8 mouse cellular contexts compared by ENCODE assay signal in the genomic region with DNA sequence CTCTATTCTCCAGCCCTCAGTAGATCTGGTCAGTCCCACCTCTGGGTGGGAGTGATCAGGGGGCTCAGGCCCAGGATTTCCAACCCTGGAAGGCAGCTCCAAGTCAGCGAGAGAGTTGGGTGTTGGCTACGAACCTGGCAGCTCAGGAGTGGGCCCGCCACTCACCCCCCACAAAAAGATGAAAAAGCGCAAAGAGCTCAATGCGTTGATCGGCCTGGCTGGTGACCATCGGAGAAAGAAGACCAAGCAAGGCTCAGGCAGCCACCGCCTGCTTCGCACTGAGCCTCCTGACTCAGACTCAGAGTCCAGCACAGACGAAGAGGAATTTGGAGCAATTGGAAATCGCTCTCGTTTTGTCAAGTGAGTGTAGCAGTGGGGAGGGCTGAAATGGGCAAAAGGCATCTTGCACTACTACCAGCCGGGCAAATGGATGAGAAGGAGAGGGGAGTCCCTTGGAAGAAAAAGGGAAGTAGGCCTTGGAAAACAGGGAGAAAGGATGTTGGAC. TPM values are rescaled to one million over a fixed set of nuclear protein-coding genes. Genes with fewer than 3 reads are reported as not detected.
A peak's percentile ranks its signal among the peaks of the same experiment; 100 is the strongest.
DNase-seq lines count a peak whose midpoint lies in the region; ATAC-seq and TF ChIP-seq lines count a peak whose summit lies in the region.

No protein-coding gene starts in this region.

- WGBS in forebrain, embryonic 16.5 days, result 39% methylated on average over 13 of the region's 13 CpGs
- WGBS in stomach, postnatal 0 days, result 36% methylated on average over 13 of the region's 13 CpGs

- H3K27ac ChIP-seq in forebrain, embryonic 16.5 days (ENCODE audit: low read length), result no peak overlapping the region
- no peak overlapping the region for H3K27ac ChIP-seq in stomach, postnatal 0 days (replicated peaks)

- DNase-seq in kidney, adult 18-20 months, result peak; percentile 15
- DNase-seq in kidney, postnatal 14 days, result no peak
- peak; percentile 13 for DNase-seq in Muller cell, postnatal 12 days (ENCODE audit: inconsistent ontology term)
- peak; percentile 14 for DNase-seq in liver
- DNase-seq in stomach, postnatal 0 days (ENCODE audit: low spot score), result peak; percentile 18

- no peak for ATAC-seq in forebrain, embryonic 16.5 days
- ATAC-seq in stomach, postnatal 0 days (ENCODE audit: low FRiP score, low TSS enrichment), result no peak
- no peak for ATAC-seq in megakaryocyte progenitor cell, adult 5-6 weeks (replicated peaks; ENCODE audit: poor library complexity)
- ATAC-seq in megakaryocyte-erythroid progenitor cell, adult 5-6 weeks (replicated peaks; ENCODE audit: low FRiP score, low TSS enrichment, poor library complexity, severe bottlenecking), result no peak

- peak overlapping the region; percentile 89 for H3K9ac ChIP-seq in forebrain, embryonic 16.5 days (replicated peaks; ENCODE audit: low read depth, low read length)
- peak overlapping the region; percentile 87 for H3K9ac ChIP-seq in stomach, postnatal 0 days (ENCODE audit: low read length)

- H3K27me3 ChIP-seq in forebrain, embryonic 16.5 days (replicated peaks; ENCODE audit: control insufficient read depth, insufficient read depth, low read length), result 0 out of 2 replicates have a peak, but pooled peaks cover 2% of the 10 kb centered on the region
- H3K27me3 ChIP-seq in stomach, postnatal 0 days (ENCODE audit: control insufficient read depth, insufficient read depth, low read length), result no peaks in the 10 kb centered on the region

- H3K4me3 ChIP-seq in forebrain, embryonic 16.5 days (replicated peaks; ENCODE audit: low read length), result peak overlapping the region; percentile 83
- peak overlapping the region; percentile 69 for H3K4me3 ChIP-seq in stomach, postnatal 0 days (ENCODE audit: low read depth, low read length)

- H3K4me2 ChIP-seq in forebrain, embryonic 16.5 days (ENCODE audit: low read length), result peak overlapping the region; percentile 91
- peak overlapping the region; percentile 81 for H3K4me2 ChIP-seq in stomach, postnatal 0 days (replicated peaks; ENCODE audit: low read depth)

- H3K9me3 ChIP-seq in forebrain, embryonic 16.5 days (ENCODE audit: control insufficient read depth, low read length), result no peaks in the 10 kb centered on the region
- no peaks in the 10 kb centered on the region for H3K9me3 ChIP-seq in stomach, postnatal 0 days (ENCODE audit: control insufficient read depth, low read length)

- TF ChIP-seq EP300 in stomach, postnatal 0 days (optimal IDR thresholded peaks at IDR 0.05), result no peak

- TF ChIP-seq CTCF in stomach, postnatal 0 days (IDR thresholded peaks at IDR 0.05; ENCODE audit: low read depth), result no peak

- peaks cover 10% of the 10 kb centered on the region; the same call in 1 of the 2 replicates for H3K36me3 ChIP-seq in forebrain, embryonic 16.5 days (ENCODE audit: control insufficient read depth, insufficient read depth)
- no peaks in the 10 kb centered on the region; the same call in 1 of the 2 replicates for H3K36me3 ChIP-seq in stomach, postnatal 0 days (ENCODE audit: control insufficient read depth, insufficient read depth, low read length)

- H3K4me1 ChIP-seq in forebrain, embryonic 16.5 days (replicated peaks; ENCODE audit: control insufficient read depth, insufficient read depth, low read length), result peaks cover 16% of the 10 kb centered on the region
- H3K4me1 ChIP-seq in stomach, postnatal 0 days (replicated peaks; ENCODE audit: control insufficient read depth, insufficient read depth), result peaks cover 5% of the 10 kb centered on the region

RNA-seq across cellular contexts. Expression of gene Efcab14, which starts 1.0 kb away (rescaled TPM):
- 18.1 and 20.7 TPM in 2 replicates for polyA plus RNA-seq in forebrain, embryonic 16.5 days (2015; fragmentation: Nextera tagmentation; extraction: Ambion mirVana)
- polyA plus RNA-seq in stomach, postnatal 0 days (2015; fragmentation: Nextera tagmentation; extraction: Ambion mirVana), result 16.3 and 17.0 TPM in 2 replicates
- total RNA-seq in megakaryocyte progenitor cell, adult 5-6 weeks (2015), result 59.8 and 64.1 TPM in 2 replicates
- 19.9 and 32.8 TPM in 2 replicates for total RNA-seq in megakaryocyte progenitor cell, adult 5-6 weeks (2017)
- total RNA-seq in megakaryocyte-erythroid progenitor cell, adult 5-6 weeks (2014; fragmentation: Nextera tagmentation), result 39.7 and 45.7 TPM in 2 replicates
- total RNA-seq in megakaryocyte-erythroid progenitor cell, adult 5-6 weeks (2017), result 34.2 and 41.0 TPM in 2 replicates

RNA-seq across cellular contexts. Expression of gene Tex38, which starts 42.3 kb away (rescaled TPM):
- polyA plus RNA-seq in forebrain, embryonic 16.5 days (2015; fragmentation: Nextera tagmentation; extraction: Ambion mirVana), result 0.28 TPM in 1 of 2 replicates, not detected in the other
- polyA plus RNA-seq in stomach, postnatal 0 days (2015; fragmentation: Nextera tagmentation; extraction: Ambion mirVana), result 0.21 TPM in 2 replicates
- total RNA-seq in megakaryocyte progenitor cell, adult 5-6 weeks (2015), result not detected in 2 replicates
- total RNA-seq in megakaryocyte progenitor cell, adult 5-6 weeks (2017), result not detected in 2 replicates
- not detected in 2 replicates for total RNA-seq in megakaryocyte-erythroid progenitor cell, adult 5-6 weeks (2014; fragmentation: Nextera tagmentation)
- not detected in 2 replicates for total RNA-seq in megakaryocyte-erythroid progenitor cell, adult 5-6 weeks (2017)

RNA-seq across cellular contexts. Expression of gene Atpaf1, which starts 46.1 kb away (rescaled TPM):
- 35.1 and 36.8 TPM in 2 replicates for polyA plus RNA-seq in forebrain, embryonic 16.5 days (2015; fragmentation: Nextera tagmentation; extraction: Ambion mirVana)
- 30.4 and 30.6 TPM in 2 replicates for polyA plus RNA-seq in stomach, postnatal 0 days (2015; fragmentation: Nextera tagmentation; extraction: Ambion mirVana)
- total RNA-seq in megakaryocyte progenitor cell, adult 5-6 weeks (2015), result 32.1 and 33.7 TPM in 2 replicates
- 11.5 and 21.2 TPM in 2 replicates for total RNA-seq in megakaryocyte progenitor cell, adult 5-6 weeks (2017)
- total RNA-seq in megakaryocyte-erythroid progenitor cell, adult 5-6 weeks (2014; fragmentation: Nextera tagmentation), result 13.2 and 17.2 TPM in 2 replicates
- total RNA-seq in megakaryocyte-erythroid progenitor cell, adult 5-6 weeks (2017), result 16.5 and 17.8 TPM in 2 replicates
